Comparison of ENCODE assay signal across 17 mouse cellular contexts in genomic region chr16:22444786-22445185, GRCm38 (mm10). TPM values are rescaled to one million over a fixed set of nuclear protein-coding genes. Genes with fewer than 3 reads are reported as not detected.
DNase-seq lines count a peak whose midpoint lies in the region; ATAC-seq and TF ChIP-seq lines count a peak whose summit lies in the region.
"Had no signal": no experiment of that assay in that cellular context is flagged by ENCODE, and none has a peak within 500 bp of the region (broad histone marks: within the 10 kb centered on the region; RNA-seq: fewer than 3 reads in every experiment).

No protein-coding gene starts in this region.

- 49% methylated on average over 6 of the region's 6 CpGs for WGBS in lung, postnatal 0 days
- WGBS in intestine, embryonic 16.5 days: 61% methylated on average over 6 of the region's 6 CpGs

- TF ChIP-seq EP300 in lung, postnatal 0 days (IDR thresholded peaks at IDR 0.05): no peak

- intact Hi-C loops in heart, postnatal 14 days (cut with DNase I): no loop called here

- no peaks in the 10 kb centered on the region for H3K9me3 ChIP-seq in lung, postnatal 0 days (ENCODE audit: low read length)
- no peaks in the 10 kb centered on the region for H3K9me3 ChIP-seq in intestine, embryonic 16.5 days (ENCODE audit: control insufficient read depth, low read length)
- H3K9me3 ChIP-seq: forebrain, embryonic 12.5 days; hindbrain, embryonic 10.5 days; neural tube, embryonic 13.5 days had no signal

- ATAC-seq in lung, postnatal 0 days: no peak
- ATAC-seq in common myeloid progenitor, adult 5-6 weeks (replicated peaks; ENCODE audit: low read depth, poor library complexity, severe bottlenecking): 0 out of 2 replicates have a peak, but pooled peaks have one; percentile 34
- no peak for ATAC-seq in intestine, embryonic 16.5 days

- TF ChIP-seq CTCF in lung, postnatal 0 days (IDR thresholded peaks at IDR 0.05): no peak

- 0 out of 2 replicates have a peak overlapping the region, but pooled peaks have one; percentile 32 for H3K27ac ChIP-seq in lung, postnatal 0 days (ENCODE audit: low read length)
- H3K27ac ChIP-seq in intestine, embryonic 16.5 days (ENCODE audit: low read length): no peak overlapping the region
- H3K27ac ChIP-seq: forebrain, embryonic 12.5 days; hindbrain, embryonic 10.5 days; liver, embryonic 14.5 days; neural tube, embryonic 13.5 days had no signal

- no peaks in the 10 kb centered on the region for H3K36me3 ChIP-seq in lung, postnatal 0 days (ENCODE audit: insufficient read depth, low read length)
- no peaks in the 10 kb centered on the region for H3K36me3 ChIP-seq in intestine, embryonic 16.5 days (ENCODE audit: control insufficient read depth, insufficient read depth, low read length)
- H3K36me3 ChIP-seq: forebrain, embryonic 12.5 days; hindbrain, embryonic 10.5 days; neural tube, embryonic 13.5 days had no signal

- H3K4me3 ChIP-seq in lung, postnatal 0 days (ENCODE audit: low read depth, low read length): no peak overlapping the region
- no peak overlapping the region for H3K4me3 ChIP-seq in intestine, embryonic 16.5 days (ENCODE audit: low read length)
- H3K4me3 ChIP-seq: forebrain, embryonic 12.5 days; hindbrain, embryonic 10.5 days; neural tube, embryonic 13.5 days had no signal

- H3K27me3 ChIP-seq in lung, postnatal 0 days (replicated peaks; ENCODE audit: insufficient read depth, low read length): no peaks in the 10 kb centered on the region
- H3K27me3 ChIP-seq in intestine, embryonic 16.5 days (replicated peaks; ENCODE audit: control insufficient read depth, insufficient read depth, low read length): no peaks in the 10 kb centered on the region

- peaks cover 9% of the 10 kb centered on the region; the same call in 1 of the 2 replicates for H3K4me1 ChIP-seq in lung, postnatal 0 days (ENCODE audit: insufficient read depth, low read depth, low read length)
- peaks cover 8% of the 10 kb centered on the region for H3K4me1 ChIP-seq in intestine, embryonic 16.5 days (ENCODE audit: control insufficient read depth, insufficient read depth, low read length)

- H3K4me2 ChIP-seq in lung, postnatal 0 days (replicated peaks; ENCODE audit: low read depth, low read length): no peak overlapping the region
- H3K4me2 ChIP-seq in intestine, embryonic 16.5 days (ENCODE audit: low read depth, low read length): no peak overlapping the region
- H3K4me2 ChIP-seq: forebrain, embryonic 12.5 days; neural tube, embryonic 13.5 days had no signal

- H3K9ac ChIP-seq in lung, postnatal 0 days (replicated peaks; ENCODE audit: low read depth): no peak overlapping the region
- no peak overlapping the region for H3K9ac ChIP-seq in intestine, embryonic 16.5 days (ENCODE audit: low read depth, low read length)
- H3K9ac ChIP-seq: forebrain, embryonic 12.5 days; liver, embryonic 14.5 days; neural tube, embryonic 13.5 days had no signal

- DNase-seq in heart, adult 11 months: peak; percentile 96
- DNase-seq in heart, postnatal 14 days: no peak
- no peak for DNase-seq in lung, postnatal 0 days (ENCODE audit: low spot score)
- DNase-seq in lung, postnatal 14 days: no peak
- DNase-seq in skeletal muscle tissue, adult 2 months (ENCODE audit: low read depth, low spot score): peak; percentile 26
- DNase-seq in cerebellum, adult 18-20 months: no peak
- DNase-seq: adrenal gland, adult 2 months; cerebellum, adult 8-10 months; gastrocnemius, postnatal 36 days; kidney, adult 2 months; thymus, postnatal 36 days had no signal

RNA-seq across cellular contexts. Expression of gene Etv5, which starts 5.3 kb away (rescaled TPM):
- 10 to 100 TPM in 1 of 2 experiments, 1 to 10 TPM in 1; 7.6 to 10.1 TPM for total RNA-seq in heart, postnatal 14 days (2021)
- 76.7 and 78.5 TPM in 2 replicates for polyA plus RNA-seq in lung, postnatal 0 days (2015; fragmentation: Nextera tagmentation; extraction: Ambion mirVana)
- 3.3 and 4.4 TPM in 2 replicates for total RNA-seq in common myeloid progenitor, adult 5-6 weeks (2017)
- 10.3 and 11.1 TPM in 2 replicates for polyA plus RNA-seq in intestine, embryonic 16.5 days (2015; fragmentation: Nextera tagmentation; extraction: Ambion mirVana)

Comparison
In these comparisons a context has a peak if more than half of its experiments do, and no peak if none do; other contexts are left out.
1. DNase-seq: peak in heart, adult 11 months (single experiment) and skeletal muscle tissue, adult 2 months (single experiment); none in heart, postnatal 14 days (0 of 2), lung, postnatal 0 days (single experiment), lung, postnatal 14 days (single experiment) and cerebellum, adult 18-20 months (0 of 2).